Mouse (Mus musculus): ENCODE data around the gene Dusp7. TPM values are rescaled to one million over a fixed set of nuclear protein-coding genes. Genes with fewer than 3 reads are reported as not detected.

The Dusp7 gene
- total RNA-seq, 2 experiments from 2014 or later: 82.4 to 91.1 TPM

GRCm38 (mm10) chr9:106378045-106378444 is 9.6 kb downstream of the Dusp7 start:
- DNase-seq (ENCODE audit: extremely low spot score in 1 of 2, low spot score in 1 of 2): no peak

GRCm38 (mm10) chr9:106378753-106379152 is 10.3 kb downstream of the Dusp7 start:
- no peak for DNase-seq (ENCODE audit: extremely low spot score in 1 of 2, low spot score in 1 of 2)

- no peak for DNase-seq (ENCODE audit: extremely low spot score in 1 of 2, low spot score in 1 of 2)
Measured at GRCm38 (mm10) chr9:106386181-106386864, 17.9 kb downstream of the Dusp7 start.

GRCm38 (mm10) chr9:106392828-106393527 is 24.5 kb downstream of the Dusp7 start:
- no peak for DNase-seq (ENCODE audit: extremely low spot score in 1 of 2, low spot score in 1 of 2)

- no peak for DNase-seq (ENCODE audit: extremely low spot score in 1 of 2, low spot score in 1 of 2)
Measured at GRCm38 (mm10) chr9:106393548-106393947, 25.1 kb downstream of the Dusp7 start.

GRCm38 (mm10) chr9:106394649-106395602 is 26.5 kb downstream of the Dusp7 start:
- DNase-seq (ENCODE audit: extremely low spot score in 1 of 2, low spot score in 1 of 2): no peak

- no peak for DNase-seq (ENCODE audit: extremely low spot score in 1 of 2, low spot score in 1 of 2)
Measured at GRCm38 (mm10) chr9:106397733-106398132, 29.3 kb downstream of the Dusp7 start.

GRCm38 (mm10) chr9:106398667-106399311 is 30.4 kb downstream of the Dusp7 start:
- no peak for DNase-seq (ENCODE audit: extremely low spot score in 1 of 2, low spot score in 1 of 2)

GRCm38 (mm10) chr9:106399808-106400207 is 31.4 kb downstream of the Dusp7 start:
- DNase-seq (ENCODE audit: extremely low spot score in 1 of 2, low spot score in 1 of 2): no peak

- DNase-seq (ENCODE audit: extremely low spot score in 1 of 2, low spot score in 1 of 2): no peak
Measured at GRCm38 (mm10) chr9:106402149-106402548, 33.7 kb downstream of the Dusp7 start.

- DNase-seq (ENCODE audit: extremely low spot score in 1 of 2, low spot score in 1 of 2): no peak
Measured at GRCm38 (mm10) chr9:106402607-106403375, 34.4 kb downstream of the Dusp7 start.

GRCm38 (mm10) chr9:106405275-106405674 is 36.8 kb downstream of the Dusp7 start:
- no peak for DNase-seq (ENCODE audit: extremely low spot score in 1 of 2, low spot score in 1 of 2)

GRCm38 (mm10) chr9:106406443-106407078 is 38.1 kb downstream of the Dusp7 start:
- DNase-seq (ENCODE audit: extremely low spot score in 1 of 2, low spot score in 1 of 2): no peak

GRCm38 (mm10) chr9:106409096-106409495 is 40.7 kb downstream of the Dusp7 start:
- DNase-seq (ENCODE audit: extremely low spot score in 1 of 2, low spot score in 1 of 2): no peak

GRCm38 (mm10) chr9:106410086-106410650 is 41.7 kb downstream of the Dusp7 start:
- DNase-seq (ENCODE audit: extremely low spot score in 1 of 2, low spot score in 1 of 2): no peak

GRCm38 (mm10) chr9:106411091-106411594 is 42.7 kb downstream of the Dusp7 start:
- no peak for DNase-seq (ENCODE audit: extremely low spot score in 1 of 2, low spot score in 1 of 2)

- no peak for DNase-seq (ENCODE audit: extremely low spot score in 1 of 2, low spot score in 1 of 2)
Measured at GRCm38 (mm10) chr9:106411729-106412128, 43.3 kb downstream of the Dusp7 start.

GRCm38 (mm10) chr9:106412210-106412609 is 43.8 kb downstream of the Dusp7 start:
- DNase-seq (ENCODE audit: extremely low spot score in 1 of 2, low spot score in 1 of 2): no peak

GRCm38 (mm10) chr9:106413606-106414005 is 45.2 kb downstream of the Dusp7 start:
- no peak for DNase-seq (ENCODE audit: extremely low spot score in 1 of 2, low spot score in 1 of 2)

All from layer of hippocampus, postnatal 25 days (tissue).